Mouse (Mus musculus): ENCODE measurements around the gene Med24. TPM values are rescaled to one million over a fixed set of nuclear protein-coding genes. Genes with fewer than 3 reads are reported as not detected.

The Med24 gene
- polyA plus RNA-seq, 1 experiment, result 13.2 TPM

DNA sequence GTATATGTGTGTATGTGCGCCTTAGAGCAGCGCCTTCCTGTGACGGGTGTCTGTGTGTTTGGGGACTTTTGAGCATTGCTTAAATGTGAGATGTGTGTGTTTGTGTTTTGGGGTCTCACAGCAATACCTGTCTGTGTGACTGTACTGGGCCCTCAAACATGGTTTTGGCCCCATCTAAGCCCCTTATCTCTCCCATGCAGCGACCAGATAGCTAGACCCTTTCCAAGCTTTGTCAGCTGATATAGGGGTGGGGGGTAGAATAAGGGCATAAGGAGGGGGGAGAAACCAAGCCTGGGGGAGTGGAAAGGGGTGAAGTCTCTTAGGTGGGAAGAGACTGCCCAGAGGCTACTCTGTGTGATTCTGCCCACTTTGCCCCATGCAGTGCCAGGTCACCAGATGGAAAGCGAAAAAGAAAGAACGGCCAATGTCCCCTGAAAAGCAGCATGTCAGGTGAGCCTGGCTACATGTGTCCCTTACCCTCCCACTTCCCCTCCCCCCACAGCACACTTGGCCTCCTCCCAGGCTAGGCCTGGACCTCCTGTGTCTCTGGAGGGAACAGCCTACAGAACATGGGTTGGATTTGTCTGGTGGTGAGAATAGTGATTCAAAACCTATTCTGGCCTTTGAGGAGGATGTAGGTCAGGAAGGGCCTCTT is 26.6 kb upstream of the Med24 start:
- no peak overlapping the region for H3K4me3 ChIP-seq (replicated peaks)
- TF ChIP-seq GATA1 (IDR thresholded peaks at IDR 0.05; ENCODE audit: low read length) (no peak), TAL1 (IDR thresholded peaks at IDR 0.05; ENCODE audit: low read length) (no peak)
- H3K4me1 ChIP-seq (ENCODE audit: control insufficient read depth), result peaks cover 72% of the 10 kb centered on the region
- H3K36me3 ChIP-seq (ENCODE audit: control insufficient read depth), result peaks cover 74% of the 10 kb centered on the region
- peaks cover 3% of the 10 kb centered on the region; the same call in 1 of the 2 replicates for H3K9me3 ChIP-seq (ENCODE audit: control insufficient read depth, low read length)
- no peaks in the 10 kb centered on the region for H3K27me3 ChIP-seq (ENCODE audit: control insufficient read depth)

DNA sequence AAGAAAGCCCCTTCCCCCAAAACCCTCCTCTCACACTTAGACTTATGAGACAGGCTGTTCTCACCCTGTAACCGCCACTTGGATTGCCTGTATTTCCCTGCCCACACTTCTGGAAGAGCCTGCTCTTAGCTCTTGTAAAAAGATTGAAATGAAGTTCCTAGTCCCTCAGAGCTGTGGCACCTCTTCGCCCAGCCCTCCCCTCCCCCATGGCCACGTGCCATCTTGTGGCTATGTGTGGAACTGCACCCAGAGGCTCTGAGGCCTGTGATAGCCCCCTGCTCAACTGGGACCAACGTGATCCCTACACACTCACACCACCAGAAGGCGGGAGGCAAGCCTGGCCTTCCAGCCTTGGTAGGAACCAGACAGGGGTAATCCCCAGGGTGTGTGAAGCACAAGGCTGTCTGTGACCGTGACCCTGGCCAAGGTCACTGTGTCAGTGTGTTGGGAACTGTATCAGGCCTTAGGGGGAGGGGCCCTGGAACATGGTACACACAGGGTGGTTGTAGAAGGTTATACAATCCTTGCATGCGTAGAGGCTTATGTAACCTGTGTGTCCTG is 25.5 kb upstream of the Med24 start:
- Histone ChIP-seq H3K4me3 (replicated peaks) (no peak overlapping the region), H3K4me1 (ENCODE audit: control insufficient read depth) (peaks cover 80% of the 10 kb centered on the region), H3K9me3 (ENCODE audit: control insufficient read depth, low read length) (no peaks in the 10 kb centered on the region), H3K27me3 (ENCODE audit: control insufficient read depth) (no peaks in the 10 kb centered on the region), H3K36me3 (ENCODE audit: control insufficient read depth) (peaks cover 69% of the 10 kb centered on the region)
- no peak for TF ChIP-seq GATA1 (IDR thresholded peaks at IDR 0.05; ENCODE audit: low read length)
- TF ChIP-seq TAL1 (IDR thresholded peaks at IDR 0.05; ENCODE audit: low read length), result no peak

DNA sequence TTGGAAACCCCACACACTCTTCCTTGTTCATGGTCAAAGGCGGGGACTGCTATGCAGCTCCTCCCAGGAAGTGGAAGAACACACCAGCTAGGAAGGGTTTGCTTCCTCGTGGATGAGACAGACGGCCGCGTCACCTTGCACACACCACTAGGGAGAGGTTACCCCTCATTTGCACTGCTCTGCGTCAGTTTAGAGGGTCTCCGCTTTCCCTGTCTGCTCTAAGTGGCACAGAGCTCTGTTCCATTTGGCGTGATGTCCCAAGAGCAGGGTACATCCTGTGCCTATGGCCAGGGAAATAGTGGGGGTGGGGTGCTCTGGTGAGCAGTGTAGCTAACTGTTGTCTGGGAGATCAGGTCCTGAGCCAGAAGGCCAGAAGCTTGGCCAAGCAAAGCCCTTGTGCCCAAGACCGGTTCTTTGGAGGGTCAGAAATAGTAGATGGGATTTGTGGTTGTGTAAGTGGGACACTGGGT is 25.0 kb upstream of the Med24 start:
- Histone ChIP-seq H3K4me1 (ENCODE audit: control insufficient read depth) (peaks cover 85% of the 10 kb centered on the region), H3K27me3 (ENCODE audit: control insufficient read depth) (no peaks in the 10 kb centered on the region), H3K4me3 (replicated peaks) (no peak overlapping the region), H3K9me3 (ENCODE audit: control insufficient read depth, low read length) (no peaks in the 10 kb centered on the region), H3K36me3 (ENCODE audit: control insufficient read depth) (peaks cover 69% of the 10 kb centered on the region)
- TF ChIP-seq TAL1 (IDR thresholded peaks at IDR 0.05; ENCODE audit: low read length) (no peak), GATA1 (IDR thresholded peaks at IDR 0.05; ENCODE audit: low read length) (no peak)

DNA sequence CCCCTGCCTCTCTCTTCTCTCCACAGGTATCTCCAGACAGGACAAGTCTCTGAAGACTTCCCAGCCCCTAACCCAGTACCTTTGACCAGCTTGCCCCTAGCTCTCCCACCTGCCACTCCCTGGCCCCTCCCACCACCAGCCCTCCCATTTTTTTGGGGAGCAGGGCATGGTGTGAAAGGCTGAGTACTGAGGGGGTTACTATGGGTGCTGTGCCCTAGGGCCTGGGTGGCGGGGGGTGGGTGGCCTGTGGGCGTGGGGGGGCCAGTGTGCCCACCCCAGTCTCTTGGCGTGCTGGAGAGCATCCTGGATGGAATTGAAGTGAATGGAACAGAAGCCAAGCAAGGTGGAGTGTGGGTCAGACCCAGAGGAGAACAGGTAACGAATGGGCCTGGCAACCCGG is 24.0 kb upstream of the Med24 start:
- TF ChIP-seq GATA1 (IDR thresholded peaks at IDR 0.05; ENCODE audit: low read length) (no peak), TAL1 (IDR thresholded peaks at IDR 0.05; ENCODE audit: low read length) (no peak)
- peaks cover 65% of the 10 kb centered on the region for H3K36me3 ChIP-seq (ENCODE audit: control insufficient read depth)
- no peaks in the 10 kb centered on the region for H3K9me3 ChIP-seq (ENCODE audit: control insufficient read depth, low read length)
- no peaks in the 10 kb centered on the region for H3K27me3 ChIP-seq (ENCODE audit: control insufficient read depth)
- H3K4me1 ChIP-seq (ENCODE audit: control insufficient read depth), result peaks cover 94% of the 10 kb centered on the region
- H3K4me3 ChIP-seq (replicated peaks), result no peak overlapping the region

DNA sequence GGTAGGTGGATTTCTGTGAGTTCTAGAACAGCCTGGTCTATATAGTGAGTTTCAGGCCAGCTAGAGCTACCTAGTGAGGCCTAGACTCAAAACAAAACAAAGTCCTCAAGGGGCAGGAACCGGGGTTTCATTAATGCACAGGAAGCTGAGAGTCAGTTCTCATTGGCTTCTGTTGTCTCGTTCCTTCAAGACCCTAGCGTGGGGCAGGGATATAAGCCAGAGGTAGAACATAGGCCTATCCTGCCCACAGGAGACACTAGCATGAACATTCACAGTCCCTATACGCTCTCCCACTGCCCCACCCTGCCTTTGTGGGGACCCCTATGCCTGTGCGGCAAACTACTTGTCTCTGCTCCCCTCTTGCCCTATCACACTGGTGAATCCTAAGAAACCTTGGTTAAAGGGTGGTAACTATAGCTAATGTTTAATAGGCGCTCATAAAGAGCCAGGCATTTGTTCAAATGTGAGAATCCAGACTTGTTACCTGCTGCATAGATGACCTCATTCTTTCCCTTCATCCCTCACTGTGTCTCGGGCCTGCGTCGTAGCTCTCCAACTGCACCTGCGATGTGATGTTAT is 23.4 kb upstream of the Med24 start:
- Histone ChIP-seq H3K36me3 (ENCODE audit: control insufficient read depth) (peaks cover 61% of the 10 kb centered on the region), H3K4me1 (ENCODE audit: control insufficient read depth) (peaks cover 98% of the 10 kb centered on the region), H3K27me3 (ENCODE audit: control insufficient read depth) (no peaks in the 10 kb centered on the region), H3K9me3 (ENCODE audit: control insufficient read depth, low read length) (no peaks in the 10 kb centered on the region), H3K4me3 (replicated peaks) (no peak overlapping the region)
- TF ChIP-seq GATA1 (IDR thresholded peaks at IDR 0.05; ENCODE audit: low read length) (no peak), TAL1 (IDR thresholded peaks at IDR 0.05; ENCODE audit: low read length) (no peak)

DNA sequence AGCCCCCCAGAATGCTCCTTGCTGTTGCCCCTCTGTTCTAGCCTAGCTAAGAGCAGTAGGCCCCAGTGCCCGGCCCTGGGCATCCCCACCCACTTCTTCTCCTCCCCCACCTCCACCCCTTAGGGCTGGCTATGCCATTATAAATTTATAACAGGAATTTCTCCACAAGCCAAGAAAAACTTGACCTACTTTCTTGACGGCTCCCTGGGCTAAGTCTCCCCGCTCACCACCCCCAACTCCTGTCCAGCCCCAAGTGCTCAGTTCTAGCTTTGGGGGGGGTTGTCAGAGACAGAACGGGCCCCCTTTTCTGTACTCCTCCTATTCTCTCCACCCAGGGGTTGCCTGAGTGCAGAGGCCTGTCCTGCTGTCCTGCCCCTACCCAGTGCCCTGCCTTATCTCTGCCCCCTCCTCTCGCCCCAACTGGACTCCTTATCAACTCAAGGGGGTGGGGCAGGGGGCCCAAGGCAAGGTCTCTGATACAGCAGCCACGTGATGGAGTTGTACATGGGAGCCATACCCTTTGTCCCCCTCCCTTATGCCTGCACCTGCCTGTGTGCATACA is 22.1 kb upstream of the Med24 start:
- Histone ChIP-seq H3K27me3 (ENCODE audit: control insufficient read depth) (no peaks in the 10 kb centered on the region), H3K4me1 (ENCODE audit: control insufficient read depth) (peaks cover 99% of the 10 kb centered on the region), H3K9me3 (ENCODE audit: control insufficient read depth, low read length) (no peaks in the 10 kb centered on the region), H3K4me3 (replicated peaks) (peak overlapping the region; percentile 37), H3K36me3 (ENCODE audit: control insufficient read depth) (peaks cover 48% of the 10 kb centered on the region)
- TF ChIP-seq GATA1 (IDR thresholded peaks at IDR 0.05; ENCODE audit: low read length) (no peak), TAL1 (IDR thresholded peaks at IDR 0.05; ENCODE audit: low read length) (no peak)

DNA sequence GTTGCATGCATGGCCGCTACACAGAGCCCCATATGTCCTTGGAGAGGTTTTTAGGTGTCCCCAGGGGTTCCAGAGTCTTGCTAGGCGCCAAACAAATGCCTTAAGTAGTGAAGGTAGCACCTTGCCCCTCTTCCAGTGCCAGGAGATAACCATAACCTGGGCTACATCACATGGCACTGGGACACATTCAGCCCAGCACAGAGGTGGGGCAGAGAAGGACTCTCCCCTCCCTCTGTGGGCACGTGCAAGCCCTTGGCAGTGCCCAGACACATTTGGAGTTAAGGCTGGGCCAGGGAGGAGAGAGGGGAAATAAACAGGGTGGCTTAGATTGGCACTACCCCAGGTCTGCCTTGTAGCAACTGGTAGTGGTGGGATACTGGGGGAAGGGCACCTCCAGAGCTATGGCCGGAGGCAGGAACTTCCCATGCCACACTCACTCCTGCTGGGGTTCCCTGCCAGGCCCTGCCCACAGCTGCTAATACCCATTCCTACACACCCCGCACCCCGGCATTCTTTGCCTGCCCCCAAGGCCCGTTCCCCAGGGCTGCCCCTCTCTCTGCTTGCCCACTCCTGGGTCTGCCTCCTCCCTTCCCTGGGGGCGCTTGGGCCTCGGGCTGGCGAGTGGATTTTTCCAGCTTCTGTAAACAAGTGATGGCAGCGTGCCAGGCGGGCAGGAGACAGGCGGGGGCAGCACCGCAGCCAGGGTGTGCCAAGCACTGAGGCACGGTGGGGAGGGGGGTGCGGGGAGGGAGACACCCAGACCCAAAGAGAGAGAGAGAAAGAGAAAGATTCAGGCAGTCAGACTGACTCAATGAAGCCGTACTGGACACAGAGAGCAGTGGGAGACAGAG is 21.3 kb upstream of the Med24 start:
- no peaks in the 10 kb centered on the region for H3K27me3 ChIP-seq (ENCODE audit: control insufficient read depth)
- peak overlapping the region; percentile 37 for H3K4me3 ChIP-seq (replicated peaks)
- H3K4me1 ChIP-seq (ENCODE audit: control insufficient read depth), result peaks cover 99% of the 10 kb centered on the region
- no peak for TF ChIP-seq TAL1 (IDR thresholded peaks at IDR 0.05; ENCODE audit: low read length)
- no peak for TF ChIP-seq GATA1 (IDR thresholded peaks at IDR 0.05; ENCODE audit: low read length)
- no peaks in the 10 kb centered on the region for H3K9me3 ChIP-seq (ENCODE audit: control insufficient read depth, low read length)
- peaks cover 47% of the 10 kb centered on the region for H3K36me3 ChIP-seq (ENCODE audit: control insufficient read depth)

DNA sequence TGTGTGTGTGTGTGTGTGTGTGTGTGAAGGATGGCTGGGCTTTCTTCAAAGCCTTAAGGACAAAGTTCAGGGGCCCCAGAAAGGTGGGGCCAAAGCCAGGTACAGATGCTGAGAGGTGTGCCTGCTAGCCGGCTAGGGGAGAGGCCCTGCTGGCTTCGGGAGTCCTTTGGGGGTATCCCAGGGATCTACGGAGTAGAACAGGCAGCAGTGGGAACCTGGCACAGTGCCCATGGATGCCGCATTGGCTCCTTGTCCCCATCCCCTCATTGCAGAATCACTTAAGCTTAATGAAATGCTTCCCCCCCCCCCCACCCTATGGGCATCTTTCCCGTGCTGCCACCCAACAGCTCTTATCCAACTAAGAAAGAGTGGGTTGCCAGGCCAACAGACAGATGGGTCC is 20.5 kb upstream of the Med24 start:
- no peak overlapping the region for H3K4me3 ChIP-seq (replicated peaks)
- TF ChIP-seq TAL1 (IDR thresholded peaks at IDR 0.05; ENCODE audit: low read length) (no peak), GATA1 (IDR thresholded peaks at IDR 0.05; ENCODE audit: low read length) (no peak)
- peaks cover 99% of the 10 kb centered on the region for H3K4me1 ChIP-seq (ENCODE audit: control insufficient read depth)
- no peaks in the 10 kb centered on the region for H3K9me3 ChIP-seq (ENCODE audit: control insufficient read depth, low read length)
- peaks cover 45% of the 10 kb centered on the region for H3K36me3 ChIP-seq (ENCODE audit: control insufficient read depth)
- no peaks in the 10 kb centered on the region for H3K27me3 ChIP-seq (ENCODE audit: control insufficient read depth)

Data from erythroblast, embryonic 14.5 days (primary cell).